Mouse (Mus musculus): ENCODE data around the gene Gm4922. TPM values are rescaled to one million over a fixed set of nuclear protein-coding genes. Genes with fewer than 3 reads are reported as not detected.

Gene Gm4922
- not detected in 2 replicates for polyA plus RNA-seq (2016; fragmentation: Nextera tagmentation; extraction: Ambion mirVana)

- H3K36me3 ChIP-seq, result no peaks in the 10 kb centered on the region
- no peak for ATAC-seq
- 67% methylated on average over 1 of the region's 1 CpGs for WGBS (ENCODE audit: insufficient replicate concordance)
- no peaks in the 10 kb centered on the region for H3K27me3 ChIP-seq (replicated peaks)
- H3K9me3 ChIP-seq (replicated peaks), result no peaks in the 10 kb centered on the region
- H3K4me3 ChIP-seq, result no peak within 1 kb of the TSS
- H3K27ac ChIP-seq, result no peak within 1 kb of the TSS
- no peak within 1 kb of the TSS for H3K9ac ChIP-seq
- no peak within 1 kb of the TSS for H3K4me2 ChIP-seq
- no peaks in the 10 kb centered on the region for H3K4me1 ChIP-seq
Measured at GRCm38 (mm10) chr10:18786693-18787092, at the start of gene Gm4922. Gm4922 (minus strand) TSS chr10:18786793.

DNA sequence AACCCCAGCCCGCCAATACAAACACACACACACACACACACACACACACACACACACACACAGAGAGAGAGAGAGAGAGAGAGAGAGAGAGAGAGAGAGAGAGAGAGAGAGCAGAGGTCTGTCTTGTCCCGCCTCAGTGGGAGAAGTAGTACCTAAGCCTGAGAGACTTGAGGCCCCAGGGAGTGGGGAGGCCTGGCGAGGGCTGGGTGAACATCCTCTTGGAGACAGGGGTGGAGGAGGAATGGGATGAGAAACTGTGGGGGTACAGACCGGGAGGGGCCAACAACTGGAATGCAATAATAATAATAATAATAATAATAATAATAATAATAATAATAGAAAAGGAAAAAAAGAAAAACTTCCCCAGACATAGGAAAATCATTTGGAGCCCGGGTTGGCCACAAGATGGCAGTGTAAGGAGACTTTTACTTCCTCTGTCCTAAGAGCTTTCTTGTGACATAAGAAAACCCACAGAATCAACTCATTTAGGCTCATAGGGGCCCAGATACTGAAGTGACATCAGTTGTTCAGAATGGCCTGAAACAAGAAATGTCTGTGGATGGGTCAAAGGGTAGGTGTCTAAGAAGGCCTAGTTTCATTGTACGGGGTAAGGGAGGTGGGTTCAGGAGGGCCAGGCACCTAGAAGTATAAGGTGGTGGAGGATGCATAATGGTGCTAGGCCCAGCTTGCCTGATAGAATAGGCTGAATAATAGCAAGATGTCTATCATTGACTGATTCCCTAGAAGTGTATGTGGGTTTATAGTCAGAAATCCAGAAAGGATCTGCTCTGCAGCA, 49.3 kb upstream of the Gm4922 start:
- no peaks in the 10 kb centered on the region for H3K4me1 ChIP-seq
- no peak for ATAC-seq
- H3K27me3 ChIP-seq (replicated peaks), result no peaks in the 10 kb centered on the region
- no peaks in the 10 kb centered on the region for H3K36me3 ChIP-seq
- H3K4me3 ChIP-seq, result no peak overlapping the region
- no peaks in the 10 kb centered on the region for H3K9me3 ChIP-seq (replicated peaks)
- no peak overlapping the region for H3K27ac ChIP-seq
- H3K4me2 ChIP-seq, result no peak overlapping the region
- H3K9ac ChIP-seq, result no peak overlapping the region
- WGBS (ENCODE audit: insufficient replicate concordance), result 48% methylated on average over 6 of the region's 6 CpGs

DNA sequence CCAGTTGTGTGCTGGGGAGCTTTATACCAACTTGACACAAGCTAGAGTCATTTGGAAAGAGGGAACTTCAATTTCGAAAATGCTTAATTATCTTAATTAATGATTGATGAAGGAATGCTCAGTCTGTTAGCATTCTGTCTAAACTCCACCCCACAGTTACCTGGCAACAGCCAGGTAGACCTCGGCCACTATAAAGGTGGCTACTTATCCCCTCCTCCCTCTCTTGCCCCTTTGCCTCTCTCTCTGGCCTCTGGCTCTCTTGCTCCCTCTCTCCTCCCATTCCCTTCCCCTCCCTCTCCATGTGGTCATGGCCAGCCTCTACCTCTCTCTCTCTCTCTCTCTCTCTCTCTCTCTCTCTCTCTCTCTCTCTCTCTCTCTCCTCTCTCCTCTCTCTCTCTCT, 47.8 kb upstream of the Gm4922 start:
- H3K4me1 ChIP-seq, result no peaks in the 10 kb centered on the region
- no peaks in the 10 kb centered on the region for H3K36me3 ChIP-seq
- no peak overlapping the region for H3K4me2 ChIP-seq
- H3K4me3 ChIP-seq, result no peak overlapping the region
- WGBS (ENCODE audit: insufficient replicate concordance), result 43% methylated on average over 2 of the region's 2 CpGs
- H3K27ac ChIP-seq, result no peak overlapping the region
- no peak for ATAC-seq
- no peaks in the 10 kb centered on the region for H3K9me3 ChIP-seq (replicated peaks)
- H3K27me3 ChIP-seq (replicated peaks), result no peaks in the 10 kb centered on the region
- H3K9ac ChIP-seq, result no peak overlapping the region

DNA sequence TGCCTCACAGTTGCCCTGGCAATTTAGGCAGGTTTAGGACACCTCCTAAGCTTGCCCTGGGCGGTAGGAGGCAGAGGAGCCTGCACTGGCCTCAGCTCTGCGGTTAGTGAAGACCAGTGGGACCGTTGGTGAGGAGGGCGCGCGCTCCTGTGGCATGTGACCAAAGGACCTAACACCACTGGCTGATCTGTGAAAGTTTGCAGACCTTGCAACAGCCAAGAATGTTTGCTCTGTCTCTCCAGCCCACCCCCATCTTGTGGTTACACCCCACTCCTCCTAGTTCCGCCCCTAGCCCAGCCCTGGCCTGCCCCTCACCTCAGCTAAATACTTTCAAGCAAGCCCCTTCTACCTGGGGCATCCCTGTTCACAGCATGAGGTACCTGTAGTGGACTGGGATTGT, 45.2 kb upstream of the Gm4922 start:
- 24% methylated on average over 7 of the region's 7 CpGs for WGBS (ENCODE audit: insufficient replicate concordance)
- Histone ChIP-seq H3K27ac (no peak overlapping the region), H3K4me2 (peak overlapping the region; percentile 21; the same call in 1 of the 2 replicates)

GRCm38 (mm10) chr10:18830359-18830758, 43.8 kb upstream of the Gm4922 start:
- no peak for ATAC-seq
- Histone ChIP-seq H3K4me3 (no peak overlapping the region), H3K9me3 (replicated peaks) (no peaks in the 10 kb centered on the region), H3K9ac (no peak overlapping the region), H3K4me2 (no peak overlapping the region), H3K4me1 (no peaks in the 10 kb centered on the region), H3K27me3 (replicated peaks) (no peaks in the 10 kb centered on the region), H3K27ac (no peak overlapping the region), H3K36me3 (no peaks in the 10 kb centered on the region)
- 63% methylated on average over 4 of the region's 4 CpGs for WGBS (ENCODE audit: insufficient replicate concordance)

More for the DNA sequence above, 45.2 kb upstream of the Gm4922 start:
- H3K27me3 ChIP-seq (replicated peaks), result no peaks in the 10 kb centered on the region
- H3K9ac ChIP-seq, result no peak overlapping the region
- H3K36me3 ChIP-seq, result no peaks in the 10 kb centered on the region
- no peaks in the 10 kb centered on the region for H3K4me1 ChIP-seq
- no peak overlapping the region for H3K4me3 ChIP-seq
- ATAC-seq, result 0 out of 2 replicates have a peak, but pooled peaks have one; percentile 44
- no peaks in the 10 kb centered on the region for H3K9me3 ChIP-seq (replicated peaks)

DNA sequence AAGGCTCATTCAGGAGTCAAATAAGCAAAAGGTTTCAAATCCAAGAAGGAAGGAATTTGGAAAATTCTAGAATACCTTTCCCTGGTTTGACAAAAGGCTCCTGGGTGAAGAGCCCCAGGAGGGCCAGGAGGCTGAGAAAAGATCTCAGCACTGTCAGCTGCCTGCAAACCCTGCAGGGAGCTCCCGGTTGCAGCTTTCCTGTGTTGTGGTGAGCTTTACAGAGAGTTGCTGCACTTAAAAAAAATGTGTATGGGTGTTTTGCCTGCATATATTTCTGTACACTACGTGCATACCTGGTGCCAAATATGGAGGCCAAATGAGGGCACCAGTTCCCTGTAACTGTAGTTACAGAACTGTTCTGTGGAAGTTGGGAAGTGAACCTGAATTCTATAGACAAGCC, 41.3 kb upstream of the Gm4922 start:
- Histone ChIP-seq H3K4me2 (no peak overlapping the region), H3K36me3 (no peaks in the 10 kb centered on the region), H3K9ac (no peak overlapping the region), H3K27me3 (replicated peaks) (no peaks in the 10 kb centered on the region), H3K4me3 (no peak overlapping the region), H3K27ac (no peak overlapping the region), H3K4me1 (no peaks in the 10 kb centered on the region), H3K9me3 (replicated peaks) (no peaks in the 10 kb centered on the region)
- no peak for ATAC-seq
- 38% methylated on average over 2 of the region's 2 CpGs for WGBS (ENCODE audit: insufficient replicate concordance)

DNA sequence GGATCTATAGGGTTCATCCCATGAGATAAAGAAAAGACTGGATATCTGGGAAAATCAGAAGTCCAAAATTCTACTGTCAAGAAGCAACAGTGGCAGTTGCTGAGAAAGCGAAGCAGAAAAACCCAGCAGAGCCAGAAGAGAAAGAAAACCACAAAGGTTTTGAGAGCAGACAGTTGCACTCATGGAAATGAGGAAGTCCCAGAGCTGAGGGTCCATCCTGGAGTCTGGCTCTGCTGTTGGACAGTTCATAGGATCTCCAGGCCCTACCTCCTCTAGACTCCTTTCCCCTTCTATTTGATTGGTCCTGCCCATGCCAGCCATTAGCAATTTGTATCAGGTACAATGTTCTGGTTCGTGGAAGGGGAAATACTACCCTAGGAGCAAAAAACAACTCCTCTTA, 39.5 kb upstream of the Gm4922 start:
- no peaks in the 10 kb centered on the region for H3K27me3 ChIP-seq (replicated peaks)
- no peak for ATAC-seq
- no peak overlapping the region for H3K4me3 ChIP-seq
- H3K4me1 ChIP-seq, result no peaks in the 10 kb centered on the region
- H3K9ac ChIP-seq, result no peak overlapping the region
- no peak overlapping the region for H3K27ac ChIP-seq
- no peak overlapping the region for H3K4me2 ChIP-seq
- no peaks in the 10 kb centered on the region for H3K9me3 ChIP-seq (replicated peaks)
- WGBS (ENCODE audit: insufficient replicate concordance), result 43% methylated on average over 2 of the region's 2 CpGs
- H3K36me3 ChIP-seq, result no peaks in the 10 kb centered on the region

DNA sequence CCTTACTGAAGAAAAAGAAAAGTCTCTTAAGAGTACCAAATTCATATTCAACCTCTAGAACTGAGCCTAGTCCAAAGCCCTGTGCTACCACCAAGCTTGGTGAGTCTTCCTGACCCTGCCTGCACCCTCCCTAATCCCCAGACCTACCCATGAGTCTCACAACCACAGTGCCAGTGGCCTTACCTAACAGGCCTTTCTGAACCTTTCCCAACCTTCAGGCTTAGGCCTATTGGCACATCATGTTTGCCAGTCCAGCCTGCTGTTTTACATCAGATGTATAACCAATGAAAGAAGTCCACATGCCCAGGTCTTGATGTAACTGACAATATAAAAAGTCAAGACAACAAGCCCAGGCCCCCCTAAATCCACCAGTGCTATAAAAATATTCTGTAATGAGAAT, 38.5 kb upstream of the Gm4922 start:
- Histone ChIP-seq H3K4me1 (no peaks in the 10 kb centered on the region), H3K9ac (no peak overlapping the region), H3K4me3 (no peak overlapping the region), H3K27ac (no peak overlapping the region), H3K36me3 (no peaks in the 10 kb centered on the region), H3K4me2 (no peak overlapping the region), H3K9me3 (replicated peaks) (no peaks in the 10 kb centered on the region), H3K27me3 (replicated peaks) (no peaks in the 10 kb centered on the region)
- no peak for ATAC-seq

- Histone ChIP-seq H3K36me3 (no peaks in the 10 kb centered on the region), H3K4me1 (no peaks in the 10 kb centered on the region), H3K9me3 (replicated peaks) (no peaks in the 10 kb centered on the region), H3K27me3 (replicated peaks) (no peaks in the 10 kb centered on the region), H3K4me2 (no peak overlapping the region), H3K27ac (no peak overlapping the region), H3K4me3 (no peak overlapping the region), H3K9ac (no peak overlapping the region)
- no peak for ATAC-seq
- WGBS (ENCODE audit: insufficient replicate concordance), result 72% methylated on average over 5 of the region's 5 CpGs
Measured at GRCm38 (mm10) chr10:18816560-18816959, 30.0 kb upstream of the Gm4922 start.

DNA sequence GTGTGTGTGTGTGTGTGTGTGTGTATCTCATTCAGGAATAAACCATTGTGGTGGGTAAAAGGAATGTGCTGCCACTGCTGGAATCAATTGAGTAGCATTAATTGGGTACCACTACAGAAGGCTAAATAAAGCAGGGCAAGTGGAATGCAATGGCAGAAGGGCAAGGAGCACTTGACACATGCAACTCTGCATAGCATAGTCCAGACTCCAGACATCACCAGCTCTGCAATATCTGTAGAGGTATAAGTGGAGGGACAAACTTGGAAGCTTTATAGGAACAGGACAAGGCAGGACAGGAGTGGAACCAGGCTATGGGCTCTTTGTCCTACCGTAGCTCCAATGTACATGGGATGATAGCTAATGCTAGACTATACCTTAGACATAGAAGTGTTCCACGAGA, 25.2 kb upstream of the Gm4922 start:
- no peaks in the 10 kb centered on the region for H3K9me3 ChIP-seq (replicated peaks)
- H3K36me3 ChIP-seq, result no peaks in the 10 kb centered on the region
- WGBS (ENCODE audit: insufficient replicate concordance), result 61% methylated on average over 2 of the region's 2 CpGs
- no peak for ATAC-seq
- no peak overlapping the region for H3K27ac ChIP-seq
- H3K4me2 ChIP-seq, result no peak overlapping the region
- H3K4me1 ChIP-seq, result no peaks in the 10 kb centered on the region
- H3K4me3 ChIP-seq, result no peak overlapping the region
- no peaks in the 10 kb centered on the region for H3K27me3 ChIP-seq (replicated peaks)
- no peak overlapping the region for H3K9ac ChIP-seq

DNA sequence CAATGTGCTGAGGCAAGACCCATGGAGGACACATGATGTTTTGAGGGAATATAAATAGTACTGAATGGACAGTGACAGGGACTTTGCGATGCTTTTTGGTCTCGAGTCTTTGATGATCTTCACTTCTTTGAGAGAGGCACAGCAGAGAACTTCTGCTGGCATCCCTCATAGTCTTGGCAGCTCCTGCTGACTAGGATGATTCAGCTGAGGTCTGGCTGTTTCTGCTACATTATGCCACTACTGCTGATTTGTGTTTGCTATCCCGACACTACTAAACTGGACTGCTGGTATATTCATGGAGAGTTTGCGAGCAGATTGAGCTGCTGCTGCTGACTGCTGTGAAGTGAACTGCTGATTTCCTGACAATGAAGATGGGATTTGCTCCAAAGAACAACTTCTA, 3.5 kb upstream of the Gm4922 start:
- 80% methylated on average over 4 of the region's 4 CpGs for WGBS (ENCODE audit: insufficient replicate concordance)
- H3K4me3 ChIP-seq, result no peak overlapping the region
- no peaks in the 10 kb centered on the region for H3K9me3 ChIP-seq (replicated peaks)
- no peaks in the 10 kb centered on the region for H3K36me3 ChIP-seq
- no peak overlapping the region for H3K4me2 ChIP-seq
- H3K4me1 ChIP-seq, result no peaks in the 10 kb centered on the region
- no peak for ATAC-seq
- no peak overlapping the region for H3K27ac ChIP-seq
- no peaks in the 10 kb centered on the region for H3K27me3 ChIP-seq (replicated peaks)
- no peak overlapping the region for H3K9ac ChIP-seq

DNA sequence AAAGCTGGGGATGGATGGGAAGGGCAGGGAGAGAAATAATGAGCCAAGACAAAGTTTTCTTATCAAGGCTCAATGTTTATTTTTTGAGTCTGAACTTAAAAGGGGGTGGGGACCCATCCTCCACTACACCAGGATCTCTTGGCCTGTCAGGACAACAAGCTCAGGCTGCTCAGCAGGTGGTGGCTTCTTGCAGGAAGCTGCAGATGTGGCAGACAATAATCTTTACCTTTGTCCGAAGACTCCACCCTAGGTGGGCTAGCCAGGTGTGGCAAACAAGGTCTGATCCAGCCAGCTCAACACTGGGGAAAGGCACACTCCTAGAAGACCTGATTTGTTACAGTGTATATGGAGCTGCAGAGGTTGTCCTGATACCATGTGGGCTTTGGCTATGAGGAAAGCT, 2.0 kb upstream of the Gm4922 start:
- no peak overlapping the region for H3K27ac ChIP-seq
- no peak overlapping the region for H3K9ac ChIP-seq
- no peaks in the 10 kb centered on the region for H3K9me3 ChIP-seq (replicated peaks)
- 45% methylated on average over 1 of the region's 1 CpGs for WGBS (ENCODE audit: insufficient replicate concordance)
- H3K36me3 ChIP-seq, result no peaks in the 10 kb centered on the region
- no peaks in the 10 kb centered on the region for H3K27me3 ChIP-seq (replicated peaks)
- no peak overlapping the region for H3K4me2 ChIP-seq
- no peaks in the 10 kb centered on the region for H3K4me1 ChIP-seq
- no peak overlapping the region for H3K4me3 ChIP-seq
- ATAC-seq, result no peak

GRCm38 (mm10) chr10:18777546-18777945, 9.0 kb downstream of the Gm4922 start:
- WGBS (ENCODE audit: insufficient replicate concordance), result 63% methylated on average over 3 of the region's 3 CpGs
- H3K4me3 ChIP-seq, result no peak overlapping the region
- no peak overlapping the region for H3K27ac ChIP-seq
- no peaks in the 10 kb centered on the region for H3K4me1 ChIP-seq
- H3K9ac ChIP-seq, result no peak overlapping the region
- H3K9me3 ChIP-seq (replicated peaks), result no peaks in the 10 kb centered on the region
- no peaks in the 10 kb centered on the region for H3K36me3 ChIP-seq
- no peak overlapping the region for H3K4me2 ChIP-seq
- no peaks in the 10 kb centered on the region for H3K27me3 ChIP-seq (replicated peaks)
- ATAC-seq, result no peak

Data from liver, embryonic 12.5 days (tissue).